Mouse (Mus musculus) liver, embryonic 14.5 days (tissue): ENCODE data around the gene 4930404N11Rik. TPM values are rescaled to one million over a fixed set of nuclear protein-coding genes. Genes with fewer than 3 reads are reported as not detected.

Source experiments
- ATAC-seq: fragments of 200-750 bp; cut with Nextera tagmentation; 2 replicates; pipeline ENCODE4 v1.8.0; 2017; ENCODE audit warnings: moderate number of reproducible peaks, mild to moderate bottlenecking, moderate library complexity; ENCODE audit not compliant: insufficient read depth
- DNase-seq, 3 experiments: peaks; one replicate each; pipeline ENCODE4 v3.0.0-alpha.2; 2012 to 2013; ENCODE audit warnings: low read depth in 3 of 3, low spot score in 3 of 3
- H3K27ac ChIP-seq: fragments of 300-500 bp; sonication (generic); 2 replicates; pipeline ENCODE4 v1.5.1; 2014; ENCODE audit warnings: moderate library complexity, mild to moderate bottlenecking, control low read depth, inconsistent platforms
- H3K27me3 ChIP-seq: fragments of 300-500 bp; sonication (generic); 2 replicates; pipeline ENCODE4 v1.6.1; 2014; ENCODE audit warnings: mild to moderate bottlenecking, low read length, moderate library complexity; ENCODE audit not compliant: control insufficient read depth, insufficient read depth
- H3K36me3 ChIP-seq: fragments of 300-500 bp; sonication (generic); replicated peaks from 2 replicates; pipeline ENCODE4 v1.6.1; 2014; ENCODE audit warnings: low read depth; ENCODE audit not compliant: control insufficient read depth, insufficient read depth
- H3K4me1 ChIP-seq, 2 experiments: fragments of 200-500 bp in 1 of 2; fragments of 300-500 bp in 1 of 2; sonication (generic) in 1 of 2; replicated peaks; 2 replicates each; pipeline ENCODE4 v1.6.1; 2012 to 2014; ENCODE audit warnings: antibody characterized with exemption in 1 of 2, inconsistent platforms in 1 of 2, low read length in 1 of 2; ENCODE audit not compliant: control insufficient read depth in 2 of 2, insufficient read depth in 2 of 2
- H3K4me2 ChIP-seq: fragments of 300-500 bp; sonication (generic); 2 replicates; pipeline ENCODE4 v1.6.1; 2014; ENCODE audit warnings: low read depth, mild to moderate bottlenecking, control low read depth, moderate library complexity
- H3K4me3 ChIP-seq, 2 experiments: fragments of 200-500 bp in 1 of 2; fragments of 300-500 bp in 1 of 2; sonication (generic) in 1 of 2; 2 replicates each; pipeline ENCODE4 v1.5.1; 2012 to 2014; ENCODE audit warnings: low read depth in 2 of 2, low read length in 2 of 2, mild to moderate bottlenecking in 2 of 2, control low read depth in 1 of 2, inconsistent platforms in 1 of 2, moderate library complexity in 1 of 2; ENCODE audit not compliant: insufficient read depth in 1 of 2
- H3K9ac ChIP-seq: fragments of 300-500 bp; sonication (generic); replicated peaks from 2 replicates; pipeline ENCODE4 v1.6.1; 2014; ENCODE audit warnings: mild to moderate bottlenecking, control low read depth, moderate library complexity
- H3K9me3 ChIP-seq: fragments of 300-500 bp; sonication (generic); 2 replicates; pipeline ENCODE4 v1.6.1; 2016; ENCODE audit warnings: low read length, mixed read lengths; ENCODE audit not compliant: control insufficient read depth
- CTCF ChIP-seq: IDR thresholded peaks from 2 replicates; pipeline ENCODE4 v1.5.1; 2016; ENCODE audit warnings: antibody characterized with exemption, low read depth, control low read depth
- EP300 ChIP-seq: IDR thresholded peaks from 2 replicates; pipeline ENCODE4 v1.6.1; 2016; ENCODE audit warnings: antibody characterized with exemption, low read depth
- WGBS: fragments of 180-500 bp; shearing (Covaris S2); extraction: QIAGEN DNeasy Blood & Tissue Kit; methylation state at CpG from one replicate; pipeline ENCODE4 v1.1.7; 2014; ENCODE audit not compliant: insufficient replicate concordance; 5-methylcytosine and 5-hydroxymethylcytosine counted together
- polyA plus RNA-seq, 2 experiments: library from polyadenylated mRNA; depleted of rRNA in 1 of 2; stranded (reverse) in 1 of 2; unstranded in 1 of 2; fragments of >200 nt; fragmentation: Nextera tagmentation in 1 of 2; extraction: Ambion mirVana in 1 of 2; gene quantifications; 2 replicates each; pipeline versions ENCODE4 v1.2.1 to v1.2.3; 2012 to 2014

4930404N11Rik gene
- polyA plus RNA-seq, 2 experiments: 0.55 to 0.60 TPM

DNA sequence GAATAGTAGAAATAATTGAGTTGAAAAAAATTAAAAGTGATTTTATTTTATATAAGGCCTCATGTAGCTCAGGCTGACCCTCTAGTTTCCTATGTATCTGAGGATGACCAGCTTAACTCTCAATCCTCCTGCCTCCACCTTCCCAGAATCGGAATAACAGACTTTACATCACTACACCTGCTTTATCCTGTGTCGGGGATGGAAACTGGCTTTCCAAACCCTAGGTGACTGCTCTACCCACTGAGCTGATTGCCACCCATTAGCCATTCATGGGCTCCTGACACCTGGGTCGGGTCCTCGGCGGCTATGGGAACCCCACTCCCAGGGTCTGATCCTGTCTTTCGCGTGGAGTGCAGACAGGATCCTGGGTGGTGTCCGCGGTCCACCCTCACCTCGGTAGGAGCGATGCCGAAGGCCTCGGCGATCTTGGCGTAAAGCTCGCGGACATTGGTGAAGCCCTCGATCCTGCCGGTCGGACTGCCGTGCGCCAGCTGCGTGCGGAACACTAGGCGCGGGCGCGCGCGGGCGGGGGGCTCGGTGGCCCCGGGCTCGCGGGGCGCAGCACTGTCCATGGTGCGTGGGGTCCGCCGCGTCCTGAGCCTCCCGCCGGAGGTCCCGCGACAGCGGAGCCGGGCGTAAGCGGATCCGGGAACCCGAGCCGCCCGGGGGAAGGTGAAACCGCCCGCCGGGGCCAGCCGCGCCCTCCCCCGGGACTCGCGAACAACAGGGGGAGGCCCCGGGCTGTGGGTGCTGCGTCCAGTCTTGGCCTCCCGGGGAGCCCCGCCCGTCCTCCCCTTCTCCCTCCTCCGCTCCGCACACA, 22.7 kb downstream of the 4930404N11Rik start, which contains the start of gene Gipc3:
Gene Gipc3 (minus strand): TSS at position 581 of the 820 bp plus-strand sequence.
- no peak for ATAC-seq
- H3K9ac ChIP-seq: 0 out of 2 replicates have a peak within 1 kb of the TSS, but pooled peaks have one; percentile 9
- H3K4me3 ChIP-seq: peak within 1 kb of the TSS in 1 of 2 experiments; percentile 48; a peak in 3 of 4 replicates
- peaks cover 19% of the 10 kb centered on the region in 2 experiments for H3K4me1 ChIP-seq
- H3K27ac ChIP-seq: no peak within 1 kb of the TSS
- no peaks in the 10 kb centered on the region for H3K9me3 ChIP-seq
- peaks cover 41% of the 10 kb centered on the region for H3K27me3 ChIP-seq
- no peaks in the 10 kb centered on the region; the same call in 1 of the 2 replicates for H3K36me3 ChIP-seq
- 6% methylated on average over 57 of the region's 67 CpGs for WGBS
- DNase-seq: no peak
- peak within 1 kb of the TSS; percentile 59 for H3K4me2 ChIP-seq
- TF ChIP-seq EP300 (no peak), CTCF (no peak)

DNA sequence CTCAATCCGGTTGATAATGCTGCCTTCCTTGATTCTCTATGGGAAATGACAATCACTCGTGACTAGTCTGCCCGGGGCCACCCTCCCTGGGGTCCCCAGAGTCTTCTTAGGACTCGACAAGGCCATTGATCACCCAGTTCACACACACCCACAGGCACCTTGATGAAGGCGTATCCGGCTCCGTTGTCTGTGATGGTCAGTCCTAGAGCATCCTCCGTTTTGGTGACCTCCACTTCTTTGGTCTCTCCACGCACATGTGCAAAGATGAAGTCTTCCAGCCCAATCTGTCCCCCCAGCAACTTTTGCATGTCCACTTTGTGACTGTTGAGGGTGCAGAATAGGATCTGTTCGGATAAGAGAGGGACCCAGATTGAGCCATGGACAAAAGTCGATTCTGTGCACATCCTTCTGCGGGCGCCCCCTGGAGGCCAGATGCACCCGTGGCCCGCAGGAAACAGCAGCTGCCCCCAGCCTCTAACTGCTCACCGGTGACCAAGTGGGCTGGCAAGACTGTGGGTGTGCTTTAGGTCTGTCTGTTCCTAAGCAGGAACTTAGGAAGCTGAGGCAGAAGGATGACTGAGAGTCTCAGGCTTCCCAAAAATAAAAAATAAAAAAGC, 24.2 kb downstream of the 4930404N11Rik start:
- Histone ChIP-seq H3K4me1 (peaks cover 9 to 12% of the 10 kb centered on the region in 2 experiments), H3K36me3 (no peaks in the 10 kb centered on the region), H3K9me3 (no peaks in the 10 kb centered on the region), H3K27me3 (peaks cover 41% of the 10 kb centered on the region), H3K4me2 (no peak overlapping the region), H3K9ac (no peak overlapping the region), H3K27ac (no peak overlapping the region), H3K4me3 (no peak overlapping the region)
- no peak for DNase-seq
- no peak for ATAC-seq
- WGBS: 36% methylated on average over 16 of the region's 16 CpGs
- TF ChIP-seq EP300 (no peak), CTCF (peak; percentile 91)

DNA sequence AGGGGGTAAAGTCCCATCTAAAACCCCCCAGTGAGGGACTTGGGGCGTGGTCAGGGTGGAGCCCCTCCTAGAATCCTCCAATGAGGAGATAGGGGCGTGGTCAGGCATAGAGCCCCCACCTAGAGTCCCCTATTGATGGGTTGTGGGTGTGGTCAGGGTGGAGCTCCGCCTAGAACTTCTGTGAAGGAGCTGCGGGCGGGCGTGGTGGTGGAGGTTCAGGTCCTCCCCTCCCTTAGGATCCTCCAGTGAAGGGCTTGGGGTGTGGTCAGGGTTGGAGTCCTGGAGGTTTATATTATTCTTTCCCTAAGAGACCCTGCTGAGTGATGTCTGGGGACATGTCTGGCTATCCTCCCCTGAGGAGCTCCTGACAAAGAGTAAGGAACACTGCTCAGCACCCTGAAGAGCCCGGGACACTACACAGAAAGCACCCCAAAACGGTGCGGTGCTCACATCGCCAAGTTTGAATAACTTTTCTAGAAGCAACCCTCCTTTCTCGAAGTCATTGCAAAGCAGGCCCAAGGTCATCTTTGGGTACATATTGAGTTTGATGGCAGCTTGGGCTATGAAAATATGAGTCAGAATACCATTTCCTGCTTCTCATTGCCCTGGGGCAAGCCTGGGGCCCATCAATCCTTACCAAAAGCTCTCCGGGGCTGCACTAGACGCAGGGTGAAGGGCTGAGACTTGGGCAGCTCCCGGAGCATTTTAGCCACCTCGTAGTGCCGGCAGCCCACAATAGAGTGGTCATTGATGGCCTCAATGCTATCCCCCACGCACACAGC, 24.9 kb downstream of the 4930404N11Rik start:
- TF ChIP-seq CTCF: no peak
- ATAC-seq (peak; percentile 50; the same call in 1 of the 2 replicates), DNase-seq (no peak)
- Histone ChIP-seq H3K9ac (no peak overlapping the region), H3K4me2 (no peak overlapping the region), H3K4me1 (peaks cover 8 to 12% of the 10 kb centered on the region in 2 experiments), H3K9me3 (no peaks in the 10 kb centered on the region), H3K4me3 (no peak overlapping the region), H3K27me3 (peaks cover 41% of the 10 kb centered on the region), H3K27ac (no peak overlapping the region), H3K36me3 (no peaks in the 10 kb centered on the region)
- WGBS: 35% methylated on average over 17 of the region's 17 CpGs

- Histone ChIP-seq H3K9me3 (no peaks in the 10 kb centered on the region), H3K4me3 (no peak overlapping the region), H3K9ac (no peak overlapping the region), H3K36me3 (no peaks in the 10 kb centered on the region), H3K4me1 (peaks cover 8 to 12% of the 10 kb centered on the region in 2 experiments), H3K27ac (no peak overlapping the region), H3K4me2 (no peak overlapping the region), H3K27me3 (peaks cover 1% of the 10 kb centered on the region)
- no peak for DNase-seq
- TF ChIP-seq EP300 (no peak), CTCF (no peak)
- ATAC-seq: no peak
- 75% methylated on average over 4 of the region's 4 CpGs for WGBS
Observed at GRCm38 (mm10) chr10:81336558-81336957, 29.1 kb downstream of the 4930404N11Rik start.
